Mouse (Mus musculus): ENCODE measurements around the gene Rph3al.

DNA sequence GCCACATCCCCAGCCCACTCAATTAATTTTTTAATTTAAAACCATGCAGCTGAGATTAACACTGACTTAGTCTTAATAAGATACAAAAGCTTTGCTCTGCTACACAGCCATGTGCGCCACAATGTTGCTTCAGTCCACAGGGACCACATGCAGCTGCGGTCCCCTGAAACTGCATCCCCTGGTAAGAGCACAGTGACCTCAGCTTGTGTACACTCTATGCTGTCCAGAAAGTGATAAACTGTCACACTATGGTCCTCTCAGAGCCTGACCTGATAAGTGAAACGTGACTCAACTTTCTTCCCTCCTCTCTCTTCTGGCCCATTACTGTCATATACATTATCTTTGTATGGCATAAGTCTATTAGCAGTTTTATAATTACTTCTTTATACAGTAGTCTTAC, 12.2 kb upstream of the Rph3al start:
- TF ChIP-seq POLR2A (IDR thresholded peaks at IDR 0.05; ENCODE audit: low read depth, low read length) (no peak), CTCF (conservative IDR thresholded peaks at IDR 0.05; ENCODE audit: insufficient read depth, insufficient read length, low read depth, low read length) (no peak)
